Mouse (Mus musculus) kidney, adult 2 months (tissue): ENCODE results near the gene Yes1. TPM values are rescaled to one million over a fixed set of nuclear protein-coding genes. Genes with fewer than 3 reads are reported as not detected.
"Not testable (repeated sequence)": the region's sequence is repeated elsewhere in the genome, so short reads cannot be mapped to it uniquely, and the experiment has no call there.

ENCODE experiments used
- DNase-seq: peaks from one replicate; pipeline ENCODE4 v3.0.0; 2021
- H3K27ac ChIP-seq: fragments of 200-500 bp; 2 replicates; pipeline ENCODE4 v1.5.1; 2012; ENCODE audit warnings: low read depth, low read length, control low read depth, inconsistent platforms; ENCODE audit not compliant: insufficient read depth
- H3K27me3 ChIP-seq: fragments of 200-500 bp; replicated peaks from 2 replicates; pipeline ENCODE4 v1.6.1; 2012; ENCODE audit warnings: mild to moderate bottlenecking, moderate library complexity, low read length, inconsistent platforms; ENCODE audit not compliant: control insufficient read depth, insufficient read depth
- H3K36me3 ChIP-seq: fragments of 200-500 bp; 2 replicates; pipeline ENCODE4 v1.6.1; 2012; ENCODE audit warnings: mild to moderate bottlenecking, moderate library complexity, low read length, inconsistent platforms; ENCODE audit not compliant: control insufficient read depth, insufficient read depth
- H3K4me1 ChIP-seq: fragments of 200-500 bp; 2 replicates; pipeline ENCODE4 v1.6.1; 2011; ENCODE audit warnings: low read length; ENCODE audit not compliant: control insufficient read depth, insufficient read depth
- H3K4me3 ChIP-seq: fragments of 200-500 bp; 2 replicates; pipeline ENCODE4 v1.5.1; 2011; ENCODE audit warnings: mild to moderate bottlenecking, low read depth, low read length, control low read depth; ENCODE audit not compliant: insufficient read depth
- CTCF ChIP-seq: fragments of 200-500 bp; conservative IDR thresholded peaks from 2 replicates; pipeline ENCODE4 v1.5.1; 2011; ENCODE audit warnings: low read depth, mild to moderate bottlenecking, control low read depth, low read length, moderate library complexity, mixed read lengths; ENCODE audit not compliant: insufficient read depth, insufficient read length
- POLR2A ChIP-seq: fragments of 200-500 bp; IDR thresholded peaks from one replicate; pipeline ENCODE4 v1.6.1; 2011; ENCODE audit warnings: low read depth, low read length, control low read depth
- WGBS: fragments of 180-500 bp; shearing (Covaris S2); methylation state at CpG from one replicate; pipeline ENCODE4 v1.1.7; 2018; 5-methylcytosine and 5-hydroxymethylcytosine counted together
- polyA plus RNA-seq: library from polyadenylated mRNA; depleted of rRNA; stranded (reverse); fragments of >200 nt; gene quantifications from 2 replicates; pipeline ENCODE4 v1.2.3, GENCODE M21; 2012; rRNA removed

Gene Yes1
- polyA plus RNA-seq, 1 experiment, result 3.1 TPM

DNA sequence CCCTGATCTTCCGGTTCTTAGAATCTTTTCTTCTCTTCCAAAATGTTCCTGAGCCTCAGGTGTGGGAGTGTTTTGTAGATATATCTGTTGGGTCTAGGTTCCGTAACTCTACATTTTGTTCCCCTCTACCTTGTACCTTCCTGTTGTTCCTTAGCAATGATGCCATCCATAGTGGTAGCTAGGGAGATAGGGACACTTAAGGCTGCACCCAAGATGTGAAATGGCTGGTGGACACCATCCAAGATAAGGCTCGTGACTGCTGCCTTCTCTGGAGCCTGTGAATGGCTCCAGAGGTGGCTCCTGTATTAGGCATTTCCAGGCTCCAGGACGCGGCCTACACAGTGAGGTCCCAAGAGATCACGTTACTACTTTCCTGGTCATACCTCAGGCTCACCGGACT is 117.3 kb downstream of the Yes1 start:
- no peaks in the 10 kb centered on the region for H3K27me3 ChIP-seq
- 67% methylated on average over 7 of the region's 7 CpGs for WGBS
- no peak for DNase-seq
- H3K4me3 ChIP-seq, result no peak overlapping the region
- TF ChIP-seq CTCF, result no peak
- no peaks in the 10 kb centered on the region for H3K36me3 ChIP-seq
- no peaks in the 10 kb centered on the region for H3K4me1 ChIP-seq
- no peak overlapping the region for H3K27ac ChIP-seq

DNA sequence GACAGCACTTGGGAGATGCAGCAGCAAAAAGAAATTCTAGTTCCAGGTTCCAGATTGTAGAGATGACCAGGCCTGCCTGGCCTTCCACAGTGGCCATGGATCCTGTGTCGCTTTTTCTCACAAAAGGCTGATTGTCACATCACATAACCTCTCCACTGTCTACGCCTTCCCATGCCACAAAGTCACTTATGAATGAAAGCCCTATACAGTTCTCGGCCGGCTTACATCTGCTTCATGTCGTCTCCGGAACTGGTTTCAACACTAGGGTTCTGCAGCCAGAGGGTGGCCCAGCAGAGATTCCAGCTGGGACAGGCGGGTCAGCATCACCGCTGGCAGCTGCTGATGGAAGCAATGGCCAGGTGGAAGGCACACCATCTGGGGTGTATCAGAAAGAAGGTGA is 117.9 kb downstream of the Yes1 start:
- Histone ChIP-seq H3K36me3 (no peaks in the 10 kb centered on the region), H3K27me3 (no peaks in the 10 kb centered on the region), H3K4me1 (no peaks in the 10 kb centered on the region), H3K27ac (no peak overlapping the region), H3K4me3 (no peak overlapping the region)
- DNase-seq, result no peak
- 93% methylated on average over 8 of the region's 8 CpGs for WGBS
- TF ChIP-seq CTCF (no peak), POLR2A (no peak)

DNA sequence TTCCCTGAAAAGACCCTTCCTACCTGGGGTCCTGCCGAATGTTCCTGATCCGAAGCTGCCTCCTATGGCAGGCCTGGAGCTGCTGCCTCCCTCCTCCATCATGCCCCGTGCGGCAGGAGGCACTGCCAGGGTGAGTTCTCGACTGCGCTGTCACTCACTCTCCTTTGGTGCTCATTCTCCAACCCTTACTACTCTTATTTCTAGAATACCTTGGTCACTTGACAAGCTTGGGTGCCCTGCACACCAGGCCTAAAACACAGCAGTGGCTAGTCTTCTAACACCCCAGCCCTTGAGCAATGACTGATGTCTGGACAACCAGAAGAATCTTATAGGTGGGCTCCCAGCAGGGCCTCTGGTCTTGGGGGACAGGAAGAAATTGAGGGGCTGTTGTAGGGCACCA is 122.9 kb downstream of the Yes1 start:
- H3K27me3 ChIP-seq, H3K27ac ChIP-seq, DNase-seq, H3K36me3 ChIP-seq, H3K4me3 ChIP-seq, H3K4me1 ChIP-seq: not testable (repeated sequence)
- 98% methylated on average over 6 of the region's 6 CpGs for WGBS

DNA sequence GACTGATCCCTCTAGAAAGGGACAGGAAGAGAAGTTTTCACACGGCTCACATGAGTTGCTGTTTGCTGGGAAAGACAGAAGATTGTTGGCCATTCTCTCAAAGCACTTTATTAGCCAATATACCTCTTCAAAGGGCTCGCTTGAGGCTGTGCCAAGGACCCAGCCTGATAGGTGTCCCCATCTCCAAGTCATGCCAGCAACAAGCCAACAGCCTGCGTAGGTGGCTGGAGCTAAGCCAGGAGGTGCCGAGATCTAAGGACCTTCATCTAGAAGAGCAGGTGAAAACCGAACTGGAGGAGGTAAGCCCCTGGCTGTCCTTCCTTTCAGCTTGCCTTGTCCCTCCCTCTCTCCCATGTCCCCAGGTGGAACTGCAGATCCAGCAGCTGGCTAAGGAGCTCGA is 124.8 kb downstream of the Yes1 start:
- Histone ChIP-seq H3K36me3 (no peaks in the 10 kb centered on the region), H3K27me3 (no peaks in the 10 kb centered on the region), H3K27ac (no peak overlapping the region), H3K4me1 (no peaks in the 10 kb centered on the region), H3K4me3 (no peak overlapping the region)
- WGBS, result 91% methylated on average over 6 of the region's 6 CpGs
- TF ChIP-seq POLR2A (no peak), CTCF (no peak)
- no peak for DNase-seq

Other genes starting within 250 kb of the Yes1 start
- gene Ppp1cb, start 152.3 kb upstream of the Yes1 start, polyA plus RNA-seq, result 25.4 and 46.3 TPM in 2 replicates
- gene Pisd, start 174.5 kb downstream of the Yes1 start, polyA plus RNA-seq, result 54.8 and 60.4 TPM in 2 replicates
- 2.8 and 8.3 TPM in 2 replicates for gene Gm20671, start 215.9 kb downstream of the Yes1 start, polyA plus RNA-seq
- 11.2 and 15.9 TPM in 2 replicates for gene Prr14l, start 243.1 kb downstream of the Yes1 start, polyA plus RNA-seq